Mouse (Mus musculus): ENCODE measurements at regions not wholly inside any gene's neighbourhood (a gene's known extent, or its start where the extent isn't known, plus 50 kb on each side); places are given as distances from the start of the nearest gene placed in this dataset.
A peak's percentile ranks its signal among the peaks of the same experiment; 100 is the strongest.

GRCm38 (mm10) chr5:57102897-57103296 is 614.9 kb upstream of the Pcdh7 start:
- no peak for DNase-seq

DNA sequence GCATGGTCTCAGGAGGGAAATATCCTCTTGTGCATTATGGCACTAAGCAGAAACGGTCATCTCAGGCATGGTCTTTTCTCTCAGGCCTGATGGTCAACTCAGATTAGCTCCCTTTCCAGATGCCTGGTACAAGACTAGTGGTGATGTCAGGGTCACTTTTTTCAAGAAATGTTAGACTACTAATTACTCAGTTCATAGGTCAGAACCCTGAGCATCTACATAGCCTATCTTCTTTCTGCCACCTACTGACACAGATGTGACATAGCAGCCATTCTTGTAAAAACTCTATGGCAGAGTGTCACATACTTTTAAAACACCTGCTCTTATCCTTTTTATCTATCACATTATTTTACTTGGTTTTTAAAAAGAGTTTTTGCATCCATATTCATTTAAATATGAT is 589.3 kb upstream of the Pcdh7 start:
- peak; percentile 11 for DNase-seq

All from kidney, adult 9 months (tissue).